Mouse (Mus musculus) embryonic fibroblast, embryonic 13.5 days (primary cell): ENCODE data around the gene Snapc1.

ENCODE experiments used
- CTCF ChIP-seq: IDR thresholded peaks from 2 replicates; pipeline ENCODE4 v1.5.1; 2011; ENCODE audit warnings: mild to moderate bottlenecking, control low read depth, low read length, moderate library complexity, borderline replicate concordance; ENCODE audit not compliant: insufficient read depth
- POLR2A ChIP-seq: IDR thresholded peaks from 2 replicates; pipeline ENCODE4 v1.6.1; 2011; ENCODE audit warnings: low read depth, mild to moderate bottlenecking, control low read depth, low read length, moderate library complexity

- TF ChIP-seq CTCF, result no peak
- TF ChIP-seq POLR2A, result no peak
These were observed 15.4 kb downstream of the Snapc1 start for GRCm38 (mm10) chr12:73979667-73980066.
